8 mouse cellular contexts compared by ENCODE assay signal in the genomic region with DNA sequence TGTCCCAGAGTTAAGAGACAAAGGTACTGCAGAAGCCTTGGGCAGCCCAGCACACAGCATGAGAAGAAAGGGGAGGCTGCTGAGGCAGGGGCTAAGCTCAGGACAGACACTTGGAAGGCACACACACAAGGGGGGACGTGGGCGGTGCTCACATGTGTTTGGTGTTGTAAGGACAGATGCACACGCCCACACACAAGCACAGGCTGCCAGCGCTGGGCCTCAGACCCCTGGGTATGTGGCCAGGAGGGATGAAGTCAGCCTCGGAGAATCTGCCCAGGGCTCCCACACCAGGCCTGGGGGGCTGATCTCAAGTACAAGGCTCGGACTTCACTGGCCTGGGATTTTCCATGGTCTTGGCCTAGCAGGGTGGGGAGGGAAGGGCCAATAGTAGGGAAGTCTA. TPM values are rescaled to one million over a fixed set of nuclear protein-coding genes. Genes with fewer than 3 reads are reported as not detected.
DNase-seq lines count a peak whose midpoint lies in the region; ATAC-seq and TF ChIP-seq lines count a peak whose summit lies in the region.

No protein-coding gene starts in this region.

- no peak for TF ChIP-seq CTCF in lung, embryonic 14.5 days (IDR thresholded peaks at IDR 0.05; ENCODE audit: low read depth)

- WGBS in kidney, embryonic 15.5 days, result 20% methylated on average over 6 of the region's 6 CpGs
- WGBS in embryonic facial prominence, embryonic 11.5 days, result 21% methylated on average over 6 of the region's 6 CpGs
- 16% methylated on average over 6 of the region's 6 CpGs for WGBS in heart, embryonic 13.5 days
- WGBS in lung, embryonic 14.5 days, result 26% methylated on average over 6 of the region's 6 CpGs
- WGBS in neural tube, embryonic 15.5 days, result 52% methylated on average over 6 of the region's 6 CpGs

- H3K27ac ChIP-seq in kidney, embryonic 15.5 days, result peak overlapping the region; percentile 54
- H3K27ac ChIP-seq in embryonic facial prominence, embryonic 11.5 days (replicated peaks; ENCODE audit: low read depth, low read length), result peak overlapping the region; percentile 48
- H3K27ac ChIP-seq in heart, embryonic 13.5 days (replicated peaks), result peak overlapping the region; percentile 85
- no peak overlapping the region; the same call in 1 of the 2 replicates for H3K27ac ChIP-seq in lung, embryonic 14.5 days (ENCODE audit: low read depth)
- H3K27ac ChIP-seq in neural tube, embryonic 15.5 days (replicated peaks), result no peak overlapping the region

- no peak overlapping the region for H3K9ac ChIP-seq in kidney, embryonic 15.5 days
- peak overlapping the region; percentile 19; the same call in 1 of the 2 replicates for H3K9ac ChIP-seq in embryonic facial prominence, embryonic 11.5 days (replicated peaks; ENCODE audit: low read length)
- H3K9ac ChIP-seq in heart, embryonic 13.5 days, result peak overlapping the region; percentile 64
- H3K9ac ChIP-seq in lung, embryonic 14.5 days, result no peak overlapping the region; the same call in 1 of the 2 replicates
- no peak overlapping the region for H3K9ac ChIP-seq in neural tube, embryonic 15.5 days (replicated peaks)

- H3K9me3 ChIP-seq in kidney, embryonic 15.5 days (replicated peaks), result no peaks in the 10 kb centered on the region
- no peaks in the 10 kb centered on the region for H3K9me3 ChIP-seq in embryonic facial prominence, embryonic 11.5 days (replicated peaks; ENCODE audit: control insufficient read depth, low read length)
- no peaks in the 10 kb centered on the region for H3K9me3 ChIP-seq in heart, embryonic 13.5 days
- H3K9me3 ChIP-seq in lung, embryonic 14.5 days (ENCODE audit: low read depth, low read length), result no peaks in the 10 kb centered on the region
- H3K9me3 ChIP-seq in neural tube, embryonic 15.5 days (replicated peaks), result no peaks in the 10 kb centered on the region

- DNase-seq in kidney, postnatal 36 days, result no peak
- DNase-seq in embryonic facial prominence, embryonic 11.5 days (ENCODE audit: low spot score), result peak; percentile 36
- DNase-seq in lung, embryonic 14.5 days, result peak; percentile 53
- no peak for DNase-seq in cerebellum, adult 9-10 months
- DNase-seq in adrenal gland, postnatal 36 days, result no peak

- H3K36me3 ChIP-seq in kidney, embryonic 15.5 days, result no peaks in the 10 kb centered on the region
- H3K36me3 ChIP-seq in embryonic facial prominence, embryonic 11.5 days (replicated peaks; ENCODE audit: control insufficient read depth, insufficient read depth, low read depth, low read length), result no peaks in the 10 kb centered on the region
- H3K36me3 ChIP-seq in heart, embryonic 13.5 days, result no peaks in the 10 kb centered on the region
- no peaks in the 10 kb centered on the region for H3K36me3 ChIP-seq in lung, embryonic 14.5 days (ENCODE audit: insufficient read depth)
- H3K36me3 ChIP-seq in neural tube, embryonic 15.5 days, result no peaks in the 10 kb centered on the region

- ATAC-seq in kidney, embryonic 15.5 days (replicated peaks; ENCODE audit: low FRiP score), result 0 out of 2 replicates have a peak, but pooled peaks have one; percentile 7
- no peak for ATAC-seq in embryonic facial prominence, embryonic 11.5 days (replicated peaks; ENCODE audit: insufficient number of reproducible peaks, low FRiP score, low TSS enrichment, low read depth)
- ATAC-seq in heart, embryonic 13.5 days (ENCODE audit: extremely low read depth, insufficient number of reproducible peaks, low FRiP score, low TSS enrichment), result 0 out of 2 replicates have a peak, but pooled peaks have one; percentile 23
- peak; percentile 7; the same call in 1 of the 2 replicates for ATAC-seq in lung, embryonic 14.5 days (ENCODE audit: insufficient read depth)
- no peak for ATAC-seq in neural tube, embryonic 15.5 days (ENCODE audit: low FRiP score)

- peak overlapping the region; percentile 17 for H3K4me2 ChIP-seq in kidney, embryonic 15.5 days
- H3K4me2 ChIP-seq in embryonic facial prominence, embryonic 11.5 days (ENCODE audit: low read depth, low read length), result no peak overlapping the region
- H3K4me2 ChIP-seq in heart, embryonic 13.5 days, result peak overlapping the region; percentile 93
- no peak overlapping the region for H3K4me2 ChIP-seq in lung, embryonic 14.5 days
- H3K4me2 ChIP-seq in neural tube, embryonic 15.5 days, result no peak overlapping the region

- H3K4me3 ChIP-seq in kidney, embryonic 15.5 days (replicated peaks), result no peak overlapping the region
- H3K4me3 ChIP-seq in embryonic facial prominence, embryonic 11.5 days (ENCODE audit: low read depth, low read length), result no peak overlapping the region
- no peak overlapping the region for H3K4me3 ChIP-seq in heart, embryonic 13.5 days
- no peak overlapping the region for H3K4me3 ChIP-seq in lung, embryonic 14.5 days (ENCODE audit: low read depth, low read length)
- H3K4me3 ChIP-seq in neural tube, embryonic 15.5 days (replicated peaks), result no peak overlapping the region

- peaks cover 19% of the 10 kb centered on the region for H3K27me3 ChIP-seq in kidney, embryonic 15.5 days
- H3K27me3 ChIP-seq in embryonic facial prominence, embryonic 11.5 days (ENCODE audit: control insufficient read depth, insufficient read depth, low read length), result peaks cover 3% of the 10 kb centered on the region; the same call in 1 of the 2 replicates
- H3K27me3 ChIP-seq in heart, embryonic 13.5 days (replicated peaks), result peaks cover 11% of the 10 kb centered on the region; the same call in 1 of the 2 replicates
- H3K27me3 ChIP-seq in lung, embryonic 14.5 days (ENCODE audit: insufficient read depth, low read length), result peaks cover 11% of the 10 kb centered on the region; the same call in 1 of the 2 replicates
- peaks cover 23% of the 10 kb centered on the region for H3K27me3 ChIP-seq in neural tube, embryonic 15.5 days (replicated peaks)

- peaks cover 91% of the 10 kb centered on the region for H3K4me1 ChIP-seq in kidney, embryonic 15.5 days
- peaks cover 11% of the 10 kb centered on the region for H3K4me1 ChIP-seq in embryonic facial prominence, embryonic 11.5 days (ENCODE audit: control insufficient read depth, insufficient read depth, low read length)
- H3K4me1 ChIP-seq in heart, embryonic 13.5 days, result peaks cover 96% of the 10 kb centered on the region
- peaks cover 47% of the 10 kb centered on the region for H3K4me1 ChIP-seq in lung, embryonic 14.5 days (ENCODE audit: insufficient read depth)
- peaks cover 39% of the 10 kb centered on the region for H3K4me1 ChIP-seq in neural tube, embryonic 15.5 days

RNA-seq across cellular contexts. Expression of a gene that starts 4.6 kb away (rescaled TPM):
- polyA plus RNA-seq in kidney, embryonic 15.5 days (2015; fragmentation: Nextera tagmentation; extraction: Ambion mirVana), result 33.2 and 39.7 TPM in 2 replicates
- polyA plus RNA-seq in embryonic facial prominence, embryonic 11.5 days (2014; fragmentation: Nextera tagmentation; extraction: Ambion mirVana), result 11.0 and 13.6 TPM in 2 replicates
- polyA plus RNA-seq in heart, embryonic 13.5 days (2015; fragmentation: Nextera tagmentation; extraction: Ambion mirVana), result 51.5 TPM in 2 replicates
- 34.4 and 37.1 TPM in 2 replicates for polyA plus RNA-seq in lung, embryonic 14.5 days (2014; fragmentation: Nextera tagmentation; extraction: Ambion mirVana)
- polyA plus RNA-seq in neural tube, embryonic 15.5 days (2015; fragmentation: Nextera tagmentation; extraction: Ambion mirVana), result 10.2 and 12.1 TPM in 2 replicates
- total RNA-seq in adrenal gland, postnatal 36 days (2021), result 10 to 100 TPM; 22.9 to 33.9 TPM

RNA-seq across cellular contexts. Expression of a gene that starts 55.4 kb away (rescaled TPM):
- 29.9 and 33.6 TPM in 2 replicates for polyA plus RNA-seq in kidney, embryonic 15.5 days (2015; fragmentation: Nextera tagmentation; extraction: Ambion mirVana)
- polyA plus RNA-seq in embryonic facial prominence, embryonic 11.5 days (2014; fragmentation: Nextera tagmentation; extraction: Ambion mirVana), result 20.1 and 22.2 TPM in 2 replicates
- 25.0 and 25.6 TPM in 2 replicates for polyA plus RNA-seq in heart, embryonic 13.5 days (2015; fragmentation: Nextera tagmentation; extraction: Ambion mirVana)
- polyA plus RNA-seq in lung, embryonic 14.5 days (2014; fragmentation: Nextera tagmentation; extraction: Ambion mirVana), result 23.2 and 27.1 TPM in 2 replicates
- polyA plus RNA-seq in neural tube, embryonic 15.5 days (2015; fragmentation: Nextera tagmentation; extraction: Ambion mirVana), result 121 and 136 TPM in 2 replicates
- total RNA-seq in adrenal gland, postnatal 36 days (2021), result 10 to 100 TPM; 15.7 to 19.2 TPM

RNA-seq across cellular contexts. Expression of a gene that starts 58.8 kb away (rescaled TPM):
- 21.0 and 24.7 TPM in 2 replicates for polyA plus RNA-seq in kidney, embryonic 15.5 days (2015; fragmentation: Nextera tagmentation; extraction: Ambion mirVana)
- 13.5 and 14.5 TPM in 2 replicates for polyA plus RNA-seq in embryonic facial prominence, embryonic 11.5 days (2014; fragmentation: Nextera tagmentation; extraction: Ambion mirVana)
- 11.9 and 12.9 TPM in 2 replicates for polyA plus RNA-seq in heart, embryonic 13.5 days (2015; fragmentation: Nextera tagmentation; extraction: Ambion mirVana)
- 21.4 and 23.2 TPM in 2 replicates for polyA plus RNA-seq in lung, embryonic 14.5 days (2014; fragmentation: Nextera tagmentation; extraction: Ambion mirVana)
- 3.9 and 8.6 TPM in 2 replicates for polyA plus RNA-seq in neural tube, embryonic 15.5 days (2015; fragmentation: Nextera tagmentation; extraction: Ambion mirVana)
- total RNA-seq in adrenal gland, postnatal 36 days (2021), result 10 to 100 TPM; 22.4 to 24.2 TPM

Comparison
In these comparisons a context has a peak if more than half of its experiments do, and no peak if none do; other contexts are left out.
1. ATAC-seq: peak in kidney, embryonic 15.5 days (single experiment), heart, embryonic 13.5 days (single experiment) and lung, embryonic 14.5 days (single experiment); none in embryonic facial prominence, embryonic 11.5 days (single experiment) and neural tube, embryonic 15.5 days (single experiment).
2. H3K27ac ChIP-seq: peak in kidney, embryonic 15.5 days (single experiment), embryonic facial prominence, embryonic 11.5 days (single experiment) and heart, embryonic 13.5 days (single experiment); none in lung, embryonic 14.5 days (single experiment) and neural tube, embryonic 15.5 days (single experiment).
3. H3K4me2 ChIP-seq: peak in kidney, embryonic 15.5 days (single experiment) and heart, embryonic 13.5 days (single experiment); none in embryonic facial prominence, embryonic 11.5 days (single experiment), lung, embryonic 14.5 days (single experiment) and neural tube, embryonic 15.5 days (single experiment).
4. H3K9ac ChIP-seq: peak in embryonic facial prominence, embryonic 11.5 days (single experiment) and heart, embryonic 13.5 days (single experiment); none in kidney, embryonic 15.5 days (single experiment), lung, embryonic 14.5 days (single experiment) and neural tube, embryonic 15.5 days (single experiment).
5. DNase-seq: peak in embryonic facial prominence, embryonic 11.5 days (single experiment) and lung, embryonic 14.5 days (single experiment); none in kidney, postnatal 36 days (0 of 2), cerebellum, adult 9-10 months (single experiment) and adrenal gland, postnatal 36 days (0 of 2).